Mouse (Mus musculus) right cerebral cortex, postnatal 4 days (tissue): ENCODE data around the gene Olfr1024.

Experiments
- DNase-seq: peaks from one replicate; pipeline ENCODE4 v3.0.0-alpha.2; 2022

Olfr1024 gene

GRCm38 (mm10) chr2:85904952-85905351, at the start of gene Olfr1024:
TSS of gene Olfr1024 (minus strand) at chr2:85905052.
- no peak for DNase-seq

- DNase-seq = no peak
These were observed 45.3 kb upstream of the Olfr1024 start, which contains the start of gene Olfr1028 for GRCm38 (mm10) chr2:85950137-85950536. TSS of gene Olfr1028 (plus strand) at chr2:85950437.

GRCm38 (mm10) chr2:85921258-85921657, 16.4 kb upstream of the Olfr1024 start, which contains the start of gene Olfr1026:
TSS of gene Olfr1026 (plus strand) at chr2:85921558.
- DNase-seq = no peak

- DNase-seq = no peak
These were observed 10.0 kb upstream of the Olfr1024 start, which contains the start of gene Olfr1025-ps1 for GRCm38 (mm10) chr2:85914893-85915292. TSS of gene Olfr1025-ps1 (plus strand) at chr2:85915193.

GRCm38 (mm10) chr2:85913197-85913596, 8.3 kb upstream of the Olfr1024 start:
- DNase-seq = no peak

GRCm38 (mm10) chr2:85885340-85885739, 19.5 kb downstream of the Olfr1024 start, which contains the start of gene Olfr1023:
TSS of gene Olfr1023 (plus strand) at chr2:85885640.
- no peak for DNase-seq

GRCm38 (mm10) chr2:85868294-85868693, 36.6 kb downstream of the Olfr1024 start, which contains the start of gene Olfr1022:
TSS of gene Olfr1022 (plus strand) at chr2:85868594.
- no peak for DNase-seq
